Mouse (Mus musculus): ENCODE measurements around the gene Pfn3.

DNA sequence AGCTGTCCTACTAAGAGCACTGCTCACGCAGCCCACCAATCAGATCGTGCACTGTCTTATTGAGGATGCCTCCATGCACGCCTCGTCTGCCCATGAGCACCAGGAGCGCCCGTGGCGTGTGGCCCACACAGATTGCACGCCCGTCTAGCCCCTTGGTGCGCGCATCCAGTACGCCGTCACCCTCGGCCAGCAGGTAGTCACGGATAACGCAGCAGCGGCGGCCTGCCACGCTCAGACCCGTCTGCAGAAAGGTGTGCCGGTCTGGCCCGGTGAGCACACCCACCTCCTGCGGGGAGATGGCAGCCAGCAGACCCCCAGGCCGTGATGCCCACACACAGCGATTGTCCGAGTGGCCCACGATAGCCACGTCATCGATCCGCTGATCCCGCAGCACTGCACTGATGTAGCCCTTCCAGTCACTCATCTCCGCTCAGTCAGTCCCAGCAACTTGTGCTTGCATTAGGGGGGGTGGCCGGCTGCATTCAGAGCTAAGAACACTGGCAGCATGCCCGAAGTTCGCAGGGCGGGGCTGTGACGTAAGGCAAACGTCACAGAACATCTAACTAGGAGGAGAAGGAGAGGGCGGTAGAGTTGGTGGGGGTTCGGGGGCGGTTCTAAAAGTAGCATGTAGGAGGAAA lies at the start of gene Pfn3:
- TF ChIP-seq CTCF (IDR thresholded peaks at IDR 0.05; ENCODE audit: low read depth) (0 out of 2 replicates have a peak, but pooled peaks have one; percentile 2), EP300 (IDR thresholded peaks at IDR 0.05; ENCODE audit: low read depth) (no peak)

Data from liver, embryonic 14.5 days (tissue).